ENCODE assay signal across 25 mouse cellular contexts in the genomic region with DNA sequence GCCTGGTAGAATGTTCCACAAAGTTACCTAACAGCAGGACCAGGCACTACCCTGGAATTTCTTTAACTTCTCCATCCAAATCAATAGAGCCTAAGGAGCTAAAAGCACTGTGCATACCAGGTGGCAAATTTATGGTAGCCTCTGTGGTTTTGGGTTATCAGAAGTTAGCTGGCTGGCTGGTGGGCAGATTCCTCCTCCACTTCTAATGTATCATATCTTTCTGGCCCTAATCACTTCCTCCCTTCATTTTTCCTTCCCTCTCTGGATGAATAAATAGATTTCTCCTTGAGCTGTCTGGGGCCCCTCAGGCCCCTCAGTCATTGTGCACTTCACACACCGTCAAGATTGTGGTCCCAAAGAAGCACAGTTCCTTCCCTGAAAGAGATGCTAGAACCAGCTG.
DNase-seq lines count a peak whose midpoint lies in the region; ATAC-seq and TF ChIP-seq lines count a peak whose summit lies in the region.
"Had no signal": no experiment of that assay in that cellular context is flagged by ENCODE, and none has a peak within 500 bp of the region (broad histone marks: within the 10 kb centered on the region; RNA-seq: fewer than 3 reads in every experiment).

No protein-coding gene starts in this region.

- no peak for TF ChIP-seq CTCF in MEL (IDR thresholded peaks at IDR 0.05 in 2 of 3, conservative IDR thresholded peaks at IDR 0.05 in 1 of 3; ENCODE audit: control insufficient read depth in 1 of 3, insufficient read depth in 1 of 3, low read depth in 2 of 3, low read length in 3 of 3, poor library complexity in 1 of 3, severe bottlenecking in 1 of 3)

- no peak for TF ChIP-seq POLR2A in MEL (IDR thresholded peaks at IDR 0.05; ENCODE audit: control insufficient read depth in 1 of 2, insufficient read depth in 1 of 2, low read depth in 1 of 2, low read length in 2 of 2, poor library complexity in 1 of 2)

- H3K27ac ChIP-seq in MEL (ENCODE audit: control insufficient read depth, low read depth, low read length) = peak overlapping the region; percentile 31
- H3K27ac ChIP-seq: embryonic facial prominence, embryonic 10.5 days; embryonic facial prominence, embryonic 12.5 days; forebrain, embryonic 13.5 days; forebrain, embryonic 15.5 days had no signal

- H3K27me3 ChIP-seq in MEL (ENCODE audit: control insufficient read depth in 1 of 2, insufficient read depth in 2 of 2, low read length in 2 of 2) = no peaks in the 10 kb centered on the region
- H3K27me3 ChIP-seq: CH12.LX; embryonic facial prominence, embryonic 12.5 days; forebrain, embryonic 13.5 days; forebrain, embryonic 15.5 days; Patski had no signal

- H3K36me3 ChIP-seq in MEL (ENCODE audit: control insufficient read depth in 1 of 2, insufficient read depth in 2 of 2, low read length in 2 of 2) = peaks cover 0 to 40% of the 10 kb centered on the region in 2 experiments; a peak in 2 of 4 replicates
- H3K36me3 ChIP-seq: embryonic facial prominence, embryonic 10.5 days; embryonic facial prominence, embryonic 12.5 days; forebrain, embryonic 15.5 days; G1E had no signal

- no peak for TF ChIP-seq RAD21 in MEL (IDR thresholded peaks at IDR 0.05; ENCODE audit: low read depth, low read length)

- peak; percentile 12 for DNase-seq in 416B (ENCODE audit: low read depth)
- DNase-seq in MEL (ENCODE audit: low read depth, low spot score) = peak; percentile 64
- DNase-seq in layer of hippocampus, postnatal 10 days (ENCODE audit: low spot score in 2 of 2) = no peak
- no peak for DNase-seq in thymus, postnatal 25 days
- no peak for DNase-seq in adrenal gland, postnatal 10 days
- DNase-seq: adrenal gland, adult 8-10 months; adrenal gland, postnatal 25 days; B cell, adult 2 months; cerebellum, adult 11 months; cerebellum, adult 18-20 months; cerebellum, adult 8-10 months; cerebellum, adult 9-11 months; cerebellum, postnatal 14 days; cerebellum, postnatal 36 days; forebrain, postnatal 0 days had no signal

- no peak overlapping the region for H3K9ac ChIP-seq in MEL (ENCODE audit: control insufficient read depth, low read depth, low read length, poor library complexity, severe bottlenecking)
- H3K9ac ChIP-seq: embryonic facial prominence, embryonic 12.5 days; forebrain, embryonic 13.5 days; forebrain, embryonic 15.5 days; forebrain, postnatal 0 days had no signal

- ATAC-seq in common myeloid progenitor, adult 5-6 weeks (replicated peaks; ENCODE audit: low read depth, poor library complexity, severe bottlenecking) = peak; percentile 12; the same call in 1 of the 2 replicates
- ATAC-seq: activated CD4-positive, CD25-positive, alpha-beta regulatory T cell, adult 4 months; CD4-positive, CD25-positive, alpha-beta regulatory T cell, adult 4 months; forebrain, embryonic 13.5 days; forebrain, embryonic 15.5 days; forebrain, postnatal 0 days; Patski had no signal

- H3K79me2 ChIP-seq in MEL (ENCODE audit: control insufficient read depth, insufficient read depth, low read length, poor library complexity) = no peaks in the 10 kb centered on the region

- no peak overlapping the region for H3K4me3 ChIP-seq in MEL (ENCODE audit: control insufficient read depth in 1 of 2, insufficient read depth in 1 of 2, low read depth in 2 of 2, low read length in 2 of 2)
- H3K4me3 ChIP-seq: embryonic facial prominence, embryonic 10.5 days; embryonic facial prominence, embryonic 12.5 days; forebrain, embryonic 13.5 days; forebrain, embryonic 15.5 days had no signal

- H3K4me1 ChIP-seq in MEL (ENCODE audit: control insufficient read depth in 1 of 2, insufficient read depth in 2 of 2, low read length in 2 of 2) = peaks cover 25 to 46% of the 10 kb centered on the region in 2 experiments

- no peaks in the 10 kb centered on the region for H3K9me3 ChIP-seq in MEL (replicated peaks; ENCODE audit: insufficient read depth, low read length)
- H3K9me3 ChIP-seq: embryonic facial prominence, embryonic 10.5 days; embryonic facial prominence, embryonic 12.5 days; forebrain, embryonic 13.5 days; forebrain, embryonic 15.5 days; G1E had no signal

- TF ChIP-seq EP300 in MEL (IDR thresholded peaks at IDR 0.05; ENCODE audit: low read depth in 1 of 2, low read length in 2 of 2) = peak; percentile 92 to 93

TF ChIP-seq in MEL, 35 proteins besides CTCF, POLR2A, EP300 and RAD21:
- TF ChIP-seq ZKSCAN1 (IDR thresholded peaks at IDR 0.05; ENCODE audit: low read depth, low read length) = no peak
- TF ChIP-seq NRF1 (IDR thresholded peaks at IDR 0.05; ENCODE audit: insufficient read depth, low read depth, low read length, poor library complexity, severe bottlenecking) = no peak
- TF ChIP-seq BHLHE40 (IDR thresholded peaks at IDR 0.05; ENCODE audit: borderline replicate concordance, low read depth, low read length) = peak; percentile 56; the same call in 1 of the 2 replicates
- 0 out of 2 replicates have a peak, but pooled peaks have one; percentile 32 for TF ChIP-seq TBP (IDR thresholded peaks at IDR 0.05; ENCODE audit: low read depth, low read length)
- TF ChIP-seq ELF1 (IDR thresholded peaks at IDR 0.05; ENCODE audit: low read depth, low read length) = no peak
- no peak; the same call in 1 of the 2 replicates for TF ChIP-seq CHD2 (IDR thresholded peaks at IDR 0.05; ENCODE audit: low read length)
- no peak for TF ChIP-seq MYB (IDR thresholded peaks at IDR 0.05; ENCODE audit: low read depth, low read length)
- TF ChIP-seq MAZ (IDR thresholded peaks at IDR 0.05; ENCODE audit: low read depth, low read length) = no peak
- no peak for TF ChIP-seq NELFE (IDR thresholded peaks at IDR 0.05; ENCODE audit: low read depth, low read length)
- TF ChIP-seq USF1 (IDR thresholded peaks at IDR 0.05; ENCODE audit: low read depth, low read length) = no peak
- no peak for TF ChIP-seq ZMIZ1 (IDR thresholded peaks at IDR 0.05; ENCODE audit: low read depth, low read length)
- no peak for TF ChIP-seq CHD1 (IDR thresholded peaks at IDR 0.05; ENCODE audit: low read depth, low read length)
- peak; percentile 89 for TF ChIP-seq TCF12 (IDR thresholded peaks at IDR 0.05; ENCODE audit: low read depth, low read length)
- no peak for TF ChIP-seq MEF2A (IDR thresholded peaks at IDR 0.05; ENCODE audit: extremely low read depth, insufficient replicate concordance, low read depth, low read length, poor library complexity, severe bottlenecking)
- peak; percentile 93 for TF ChIP-seq RCOR1 (IDR thresholded peaks at IDR 0.05; ENCODE audit: low read depth, low read length)
- no peak for TF ChIP-seq ZNF384 (IDR thresholded peaks at IDR 0.05; ENCODE audit: low read depth, low read length)
- TF ChIP-seq SMC3 (IDR thresholded peaks at IDR 0.05; ENCODE audit: low read depth, low read length) = no peak
- TF ChIP-seq MYC (IDR thresholded peaks at IDR 0.05; ENCODE audit: low read depth, low read length) = no peak
- TF ChIP-seq SIN3A (IDR thresholded peaks at IDR 0.05; ENCODE audit: low read length) = no peak
- TF ChIP-seq MAFK (IDR thresholded peaks at IDR 0.05; ENCODE audit: borderline replicate concordance, low read depth, low read length) = peak; percentile 38; the same call in 1 of the 2 replicates
- no peak for TF ChIP-seq HCFC1 (IDR thresholded peaks at IDR 0.05; ENCODE audit: low read depth, low read length)
- TF ChIP-seq USF2 (IDR thresholded peaks at IDR 0.05; ENCODE audit: borderline replicate concordance in 1 of 2, insufficient read depth in 1 of 2, low read depth in 1 of 2, low read length in 2 of 2) = no peak
- no peak for TF ChIP-seq ZC3H11A (IDR thresholded peaks at IDR 0.05; ENCODE audit: low read depth, low read length)
- no peak for TF ChIP-seq POLR2AphosphoS2 (IDR thresholded peaks at IDR 0.05; ENCODE audit: low read length)
- TF ChIP-seq TAL1 (IDR thresholded peaks at IDR 0.05; ENCODE audit: low read length) = peak; percentile 60
- TF ChIP-seq ETS1 (IDR thresholded peaks at IDR 0.05; ENCODE audit: low read depth, low read length) = peak; percentile 85
- no peak for TF ChIP-seq UBTF (IDR thresholded peaks at IDR 0.05; ENCODE audit: borderline replicate concordance, insufficient read depth, low read depth, low read length)
- TF ChIP-seq GATA1 (IDR thresholded peaks at IDR 0.05; ENCODE audit: low read depth, low read length) = peak; percentile 86
- TF ChIP-seq MAX (IDR thresholded peaks at IDR 0.05; ENCODE audit: low read length) = no peak
- no peak for TF ChIP-seq JUND (IDR thresholded peaks at IDR 0.05; ENCODE audit: low read depth, low read length)
- no peak for TF ChIP-seq E2F4 (IDR thresholded peaks at IDR 0.05; ENCODE audit: borderline replicate concordance, low read depth, low read length)
- no peak for TF ChIP-seq POLR2AphosphoS5 (IDR thresholded peaks at IDR 0.05; ENCODE audit: borderline replicate concordance, low read depth, low read length)
- TF ChIP-seq KAT2A (conservative IDR thresholded peaks at IDR 0.05; ENCODE audit: low read depth, low read length) = no peak
- no peak for TF ChIP-seq GABPA (IDR thresholded peaks at IDR 0.05; ENCODE audit: low read depth, low read length)
- TF ChIP-seq MXI1 (IDR thresholded peaks at IDR 0.05; ENCODE audit: low read depth, low read length) = no peak

Comparison
In these comparisons a context has a peak if more than half of its experiments do, and no peak if none do; other contexts are left out.
1. DNase-seq: peak in 416B (single experiment) and MEL (single experiment); none in layer of hippocampus, postnatal 10 days (0 of 2), thymus, postnatal 25 days (single experiment) and adrenal gland, postnatal 10 days (single experiment).